Mouse (Mus musculus) MEL (cell line): Measurements from ENCODE around the gene Zar1l.

Experiments used
- BHLHE40 ChIP-seq: IDR thresholded peaks from 2 replicates; pipeline ENCODE4 v1.6.1; 2012; ENCODE audit warnings: low read depth, mild to moderate bottlenecking, inconsistent platforms, low read length, improper control_type of control experiment, borderline replicate concordance
- ETS1 ChIP-seq: IDR thresholded peaks from 2 replicates; pipeline ENCODE4 v1.6.1; 2012; ENCODE audit warnings: low read depth, mild to moderate bottlenecking, inconsistent platforms, low read length, improper control_type of control experiment, moderate library complexity
- GABPA ChIP-seq: IDR thresholded peaks from 2 replicates; pipeline ENCODE4 v1.6.1; 2012; ENCODE audit warnings: low read depth, mild to moderate bottlenecking, inconsistent platforms, low read length, improper control_type of control experiment, moderate library complexity
- GATA1 ChIP-seq: IDR thresholded peaks from 2 replicates; pipeline ENCODE4 v1.6.1; 2011; ENCODE audit warnings: low read depth, low read length, improper control_type of control experiment
- JUND ChIP-seq: IDR thresholded peaks from 2 replicates; pipeline ENCODE4 v1.6.1; 2011; ENCODE audit warnings: low read depth, mild to moderate bottlenecking, improper control_type of control experiment, low read length
- MAZ ChIP-seq: IDR thresholded peaks from 2 replicates; pipeline ENCODE4 v1.6.1; 2012; ENCODE audit warnings: low read depth, mild to moderate bottlenecking, inconsistent platforms, low read length, improper control_type of control experiment
- SMC3 ChIP-seq: IDR thresholded peaks from 2 replicates; pipeline ENCODE4 v1.6.1; 2011; ENCODE audit warnings: low read depth, low read length, improper control_type of control experiment
- TBP ChIP-seq: IDR thresholded peaks from 2 replicates; pipeline ENCODE4 v1.8.0; 2011; ENCODE audit warnings: low read depth, low read length, improper control_type of control experiment
- UBTF ChIP-seq: IDR thresholded peaks from 2 replicates; pipeline ENCODE4 v1.6.1; 2012; ENCODE audit warnings: low read depth, mild to moderate bottlenecking, inconsistent platforms, low read length, improper control_type of control experiment, moderate library complexity, borderline replicate concordance; ENCODE audit not compliant: insufficient read depth

- TF ChIP-seq BHLHE40 = no peak
- TF ChIP-seq GABPA = no peak
- no peak for TF ChIP-seq ETS1
- TF ChIP-seq MAZ = no peak
- no peak for TF ChIP-seq GATA1
- TF ChIP-seq SMC3 = no peak
- no peak for TF ChIP-seq JUND
- TF ChIP-seq UBTF = no peak
- no peak for TF ChIP-seq TBP
Measured at GRCm38 (mm10) chr5:150561783-150562182, 43.8 kb upstream of the Zar1l start.
